Mouse (Mus musculus) thymus, postnatal 14 days (tissue): ENCODE measurements around the gene Usp37.
"Not testable (repeated sequence)": the region's sequence is repeated elsewhere in the genome, so short reads cannot be mapped to it uniquely, and the experiment has no call there.

Experiments
- DNase-seq: peaks from one replicate; pipeline ENCODE4 v3.0.0; 2021

Gene Usp37

GRCm38 (mm10) chr1:74396456-74397222, 147.4 kb downstream of the Usp37 start:
- DNase-seq, result not testable (repeated sequence)

GRCm38 (mm10) chr1:74395290-74395689, 148.8 kb downstream of the Usp37 start:
- no peak for DNase-seq

- no peak for DNase-seq
Measured at GRCm38 (mm10) chr1:74394858-74395257, 149.2 kb downstream of the Usp37 start.

GRCm38 (mm10) chr1:74394311-74394710, 149.8 kb downstream of the Usp37 start:
- DNase-seq, result no peak

- DNase-seq, result no peak
Measured at GRCm38 (mm10) chr1:74393697-74394096, 150.4 kb downstream of the Usp37 start.

GRCm38 (mm10) chr1:74393010-74393409, 151.1 kb downstream of the Usp37 start:
- no peak for DNase-seq

- DNase-seq, result no peak
Measured at GRCm38 (mm10) chr1:74392446-74392994, 151.6 kb downstream of the Usp37 start.

GRCm38 (mm10) chr1:74391844-74392441, 152.1 kb downstream of the Usp37 start:
- peak; percentile 86 for DNase-seq

GRCm38 (mm10) chr1:74390924-74391748, 152.9 kb downstream of the Usp37 start, which contains the start of gene Ctdsp1:
TSS of gene Ctdsp1 (plus strand) at chr1:74391509.
- peak; percentile 96 for DNase-seq

- peak; percentile 80 for DNase-seq
Measured at GRCm38 (mm10) chr1:74390287-74390906, 153.7 kb downstream of the Usp37 start.

GRCm38 (mm10) chr1:74389831-74390286, 154.2 kb downstream of the Usp37 start:
- DNase-seq, result peak; percentile 76

GRCm38 (mm10) chr1:74388398-74388920, 155.6 kb downstream of the Usp37 start:
- no peak for DNase-seq

GRCm38 (mm10) chr1:74387386-74387988, 156.6 kb downstream of the Usp37 start:
- no peak for DNase-seq

- peak; percentile 95 for DNase-seq
Measured at GRCm38 (mm10) chr1:74386714-74387385, 157.2 kb downstream of the Usp37 start.

- no peak for DNase-seq
Measured at GRCm38 (mm10) chr1:74386363-74386713, 157.7 kb downstream of the Usp37 start.

- no peak for DNase-seq
Measured at GRCm38 (mm10) chr1:74385531-74385930, 158.6 kb downstream of the Usp37 start.
